Mouse (Mus musculus): ENCODE results near the gene Emilin3. TPM values are rescaled to one million over a fixed set of nuclear protein-coding genes. Genes with fewer than 3 reads are reported as not detected.

Emilin3 gene
- total and polyA plus RNA-seq, 3 experiments, result 0.04 to 2.8 (median 1.5) TPM

DNA sequence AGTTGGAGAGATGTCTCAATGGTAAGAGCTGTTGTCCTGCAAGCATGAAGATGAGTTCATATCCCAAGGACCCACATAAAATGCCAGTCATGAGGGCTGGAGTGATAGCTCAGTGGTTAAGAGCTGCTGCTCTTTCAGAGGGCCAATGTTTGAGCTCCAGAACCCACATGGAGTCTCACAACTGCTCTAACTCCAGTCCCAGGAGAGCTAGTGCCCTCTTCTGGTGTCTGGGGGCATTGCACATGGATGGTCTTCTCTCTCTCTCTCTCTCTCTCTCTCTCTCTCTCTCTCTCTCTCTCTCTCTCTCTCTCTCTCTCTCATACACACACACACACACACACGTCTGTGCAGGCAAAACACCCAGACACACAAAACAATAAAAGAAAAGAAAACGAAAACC, 27.3 kb downstream of the Emilin3 start:
- DNase-seq, result peak; percentile 45 to 73
- peaks cover 40% of the 10 kb centered on the region for H3K4me1 ChIP-seq (ENCODE audit: control insufficient read depth, insufficient read depth, low read length)
- TF ChIP-seq POLR2A (IDR thresholded peaks at IDR 0.05; ENCODE audit: insufficient read depth, low read depth, low read length) (no peak), CTCF (IDR thresholded peaks at IDR 0.05) (peak; percentile 71), EP300 (IDR thresholded peaks at IDR 0.05; ENCODE audit: insufficient read depth, low read depth, low read length) (peak; percentile 73)
- H3K36me3 ChIP-seq (ENCODE audit: control insufficient read depth, insufficient read depth, low read length), result peaks cover 14% of the 10 kb centered on the region
- H3K27ac ChIP-seq, result peak overlapping the region; percentile 85
- no peak overlapping the region for H3K9ac ChIP-seq (ENCODE audit: low read depth, low read length)
- H3K79me2 ChIP-seq (replicated peaks; ENCODE audit: control insufficient read depth, insufficient read depth, low read length), result no peaks in the 10 kb centered on the region
- intact Hi-C loops (cut with DNase I), result loop anchor here (1.0 kb wide), 2 partner anchors 79 to 119 kb away; no protein-coding TSS in a partner anchor
- H3K4me3 ChIP-seq, result no peak overlapping the region
- WGBS, result 43% methylated on average over 2 of the region's 2 CpGs
- H3K27me3 ChIP-seq (ENCODE audit: control insufficient read depth, insufficient read depth, low read length), result no peaks in the 10 kb centered on the region

DNA sequence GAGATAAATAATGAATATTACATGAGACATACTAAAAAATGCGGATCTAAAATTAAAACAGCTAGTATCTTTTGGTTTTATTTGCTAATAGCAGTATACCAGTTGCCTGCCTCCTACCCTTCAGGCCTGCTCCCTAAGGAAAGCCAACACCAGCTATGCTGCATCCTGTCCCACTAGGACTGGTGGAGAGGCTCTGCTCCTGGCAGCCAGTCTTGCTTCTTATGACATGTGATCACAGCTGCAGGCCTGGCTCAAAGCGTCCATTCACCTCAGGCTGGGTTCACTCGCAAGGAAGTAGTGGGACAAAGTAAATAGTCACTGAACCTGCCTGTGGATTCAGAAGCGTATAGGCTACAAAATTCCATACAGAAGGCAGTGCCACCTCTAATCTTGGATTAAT, 28.2 kb downstream of the Emilin3 start:
- Histone ChIP-seq H3K27me3 (ENCODE audit: control insufficient read depth, insufficient read depth, low read length) (no peaks in the 10 kb centered on the region), H3K27ac (peak overlapping the region; percentile 85), H3K79me2 (replicated peaks; ENCODE audit: control insufficient read depth, insufficient read depth, low read length) (no peaks in the 10 kb centered on the region), H3K9ac (ENCODE audit: low read depth, low read length) (peak overlapping the region; percentile 12), H3K36me3 (ENCODE audit: control insufficient read depth, insufficient read depth, low read length) (peaks cover 17% of the 10 kb centered on the region), H3K4me3 (no peak overlapping the region), H3K4me1 (ENCODE audit: control insufficient read depth, insufficient read depth, low read length) (peaks cover 42% of the 10 kb centered on the region)
- TF ChIP-seq EP300 (IDR thresholded peaks at IDR 0.05; ENCODE audit: insufficient read depth, low read depth, low read length), result peak; percentile 98
- TF ChIP-seq POLR2A (IDR thresholded peaks at IDR 0.05; ENCODE audit: insufficient read depth, low read depth, low read length), result peak; percentile 79
- 0 out of 2 replicates have a peak, but pooled peaks have one; percentile 6 for TF ChIP-seq CTCF (IDR thresholded peaks at IDR 0.05)
- peak; percentile 73 to 85 for DNase-seq
- WGBS, result 31% methylated on average over 4 of the region's 4 CpGs
- intact Hi-C loops (cut with DNase I), result loop anchor here (1.0 kb wide), 2 partner anchors 78 to 118 kb away; no protein-coding TSS in a partner anchor

DNA sequence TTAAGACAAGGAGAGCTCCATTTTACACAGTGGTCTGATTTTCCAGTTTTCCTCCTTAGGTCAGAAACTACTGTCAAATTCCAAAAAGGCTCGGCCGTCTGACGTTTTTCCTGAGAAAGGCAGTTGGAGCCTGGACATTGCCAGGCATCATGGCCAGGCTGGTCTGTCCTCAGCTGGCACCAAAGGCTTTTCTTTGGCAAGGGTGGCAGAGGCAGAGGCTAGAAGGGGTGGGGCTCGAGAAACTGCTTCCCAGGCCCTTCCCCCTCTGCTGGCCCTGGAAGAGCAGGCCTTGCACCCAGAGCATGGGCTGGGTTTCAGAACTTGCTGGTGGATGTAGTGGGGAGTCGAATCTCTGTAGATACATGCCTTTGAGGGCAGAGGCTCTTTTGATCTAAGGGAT, 29.7 kb downstream of the Emilin3 start:
- peak; percentile 30 to 41 for DNase-seq
- intact Hi-C loops (cut with DNase I), result no loop called here
- WGBS, result 57% methylated on average over 5 of the region's 5 CpGs

DNA sequence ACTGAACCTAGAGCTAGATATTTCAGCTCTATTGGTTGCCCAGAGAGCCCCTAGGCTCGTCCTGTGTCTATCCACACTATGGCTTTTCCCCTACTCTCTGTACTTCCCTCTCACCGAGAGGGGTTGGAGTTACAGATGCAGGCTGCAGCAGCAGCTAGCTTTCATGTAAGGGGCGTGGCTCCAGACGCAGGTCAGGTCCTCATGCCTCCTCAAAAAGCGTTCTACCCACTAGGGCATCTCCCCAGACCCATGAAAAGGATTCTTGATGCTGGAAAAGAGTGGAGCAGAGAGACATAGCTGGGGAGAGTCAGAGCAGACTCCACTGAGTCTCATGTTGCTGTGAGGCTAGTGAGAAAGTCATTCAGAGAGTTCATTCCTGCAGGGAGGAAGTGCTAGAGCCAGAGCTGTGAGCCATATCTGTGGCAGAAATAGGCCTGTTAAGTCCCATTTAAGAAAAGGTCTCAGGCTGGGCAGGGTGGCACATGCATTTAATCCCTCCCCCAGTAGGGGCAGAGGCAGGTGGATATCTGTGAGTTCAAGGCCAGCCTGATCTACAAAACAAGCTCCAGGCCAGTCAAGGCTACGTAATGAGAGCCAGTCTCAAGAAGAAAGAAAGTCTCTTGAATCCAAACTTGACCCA, 30.5 kb downstream of the Emilin3 start:
- Histone ChIP-seq H3K4me1 (ENCODE audit: control insufficient read depth, insufficient read depth, low read length) (peaks cover 38% of the 10 kb centered on the region), H3K27me3 (ENCODE audit: control insufficient read depth, insufficient read depth, low read length) (no peaks in the 10 kb centered on the region), H3K9ac (ENCODE audit: low read depth, low read length) (peak overlapping the region; percentile 5; the same call in 1 of the 2 replicates), H3K36me3 (ENCODE audit: control insufficient read depth, insufficient read depth, low read length) (peaks cover 17% of the 10 kb centered on the region), H3K27ac (peak overlapping the region; percentile 85), H3K4me3 (no peak overlapping the region; the same call in 1 of the 2 replicates), H3K79me2 (replicated peaks; ENCODE audit: control insufficient read depth, insufficient read depth, low read length) (no peaks in the 10 kb centered on the region)
- TF ChIP-seq EP300 (IDR thresholded peaks at IDR 0.05; ENCODE audit: insufficient read depth, low read depth, low read length) (no peak), POLR2A (IDR thresholded peaks at IDR 0.05; ENCODE audit: insufficient read depth, low read depth, low read length) (no peak), CTCF (IDR thresholded peaks at IDR 0.05) (no peak)
- peak in 1 of 2 experiments; percentile 44 for DNase-seq
- WGBS, result 54% methylated on average over 6 of the region's 6 CpGs
- intact Hi-C loops (cut with DNase I), result no loop called here

More for the DNA sequence above, 29.7 kb downstream of the Emilin3 start:
- peaks cover 39% of the 10 kb centered on the region for H3K4me1 ChIP-seq (ENCODE audit: control insufficient read depth, insufficient read depth, low read length)
- peaks cover 17% of the 10 kb centered on the region for H3K36me3 ChIP-seq (ENCODE audit: control insufficient read depth, insufficient read depth, low read length)
- TF ChIP-seq POLR2A (IDR thresholded peaks at IDR 0.05; ENCODE audit: insufficient read depth, low read depth, low read length), result no peak
- no peak for TF ChIP-seq CTCF (IDR thresholded peaks at IDR 0.05)
- no peak for TF ChIP-seq EP300 (IDR thresholded peaks at IDR 0.05; ENCODE audit: insufficient read depth, low read depth, low read length)
- H3K27ac ChIP-seq, result peak overlapping the region; percentile 85
- no peak overlapping the region for H3K4me3 ChIP-seq
- no peak overlapping the region for H3K9ac ChIP-seq (ENCODE audit: low read depth, low read length)
- H3K27me3 ChIP-seq (ENCODE audit: control insufficient read depth, insufficient read depth, low read length), result no peaks in the 10 kb centered on the region
- no peaks in the 10 kb centered on the region for H3K79me2 ChIP-seq (replicated peaks; ENCODE audit: control insufficient read depth, insufficient read depth, low read length)

DNA sequence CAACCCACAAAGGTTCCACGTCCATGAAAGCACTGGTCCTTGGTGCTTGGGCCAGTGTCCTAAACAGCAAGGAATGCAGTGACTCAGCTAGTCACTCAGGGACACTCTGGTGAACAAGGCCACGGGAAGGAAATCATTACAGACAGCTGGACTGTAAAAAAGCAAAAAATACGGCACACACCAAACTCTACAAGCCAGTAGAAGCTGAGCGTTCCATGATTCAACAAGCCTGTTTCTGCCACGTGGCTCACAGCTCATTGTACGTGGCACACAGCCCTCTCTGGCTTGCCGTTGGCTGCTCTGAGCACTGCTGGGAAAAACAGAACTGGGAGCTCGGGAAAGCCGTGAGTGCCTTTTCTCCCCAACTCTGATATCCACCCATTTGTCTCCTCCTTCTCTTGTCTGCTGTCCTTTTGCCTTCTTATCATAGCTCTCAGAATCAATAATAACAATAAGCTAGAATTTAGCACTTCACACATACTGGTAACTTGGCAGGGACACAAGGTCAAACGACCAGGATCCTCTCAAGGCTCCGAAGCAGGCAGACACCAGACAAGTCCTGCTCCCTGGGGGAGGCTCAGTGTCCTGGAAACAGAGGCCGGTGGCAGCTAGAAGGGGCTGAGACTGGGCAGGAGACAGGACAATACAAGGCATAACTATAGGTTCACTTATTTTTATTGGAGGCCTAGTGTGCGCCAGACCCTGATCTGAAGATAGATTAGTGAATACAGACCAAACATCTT, 31.5 kb downstream of the Emilin3 start, which contains the start of gene Lpin3:
Gene Lpin3 (plus strand): TSS at position 218 of the 743 bp plus-strand sequence.
- peaks cover 17% of the 10 kb centered on the region for H3K36me3 ChIP-seq (ENCODE audit: control insufficient read depth, insufficient read depth, low read length)
- no peaks in the 10 kb centered on the region for H3K79me2 ChIP-seq (replicated peaks; ENCODE audit: control insufficient read depth, insufficient read depth, low read length)
- intact Hi-C loops (cut with DNase I), result no loop called here
- H3K9ac ChIP-seq (ENCODE audit: low read depth, low read length), result peak within 1 kb of the TSS; percentile 56
- no peaks in the 10 kb centered on the region for H3K27me3 ChIP-seq (ENCODE audit: control insufficient read depth, insufficient read depth, low read length)
- DNase-seq, result peak; percentile 76 to 86
- H3K4me3 ChIP-seq, result peak within 1 kb of the TSS; percentile 20
- WGBS, result 14% methylated on average over 13 of the region's 13 CpGs
- peak within 1 kb of the TSS; percentile 85 for H3K27ac ChIP-seq
- peak; percentile 80 for TF ChIP-seq EP300 (IDR thresholded peaks at IDR 0.05; ENCODE audit: insufficient read depth, low read depth, low read length)
- peak; percentile 73 for TF ChIP-seq POLR2A (IDR thresholded peaks at IDR 0.05; ENCODE audit: insufficient read depth, low read depth, low read length)
- no peak for TF ChIP-seq CTCF (IDR thresholded peaks at IDR 0.05)
- H3K4me1 ChIP-seq (ENCODE audit: control insufficient read depth, insufficient read depth, low read length), result peaks cover 38% of the 10 kb centered on the region

Measured in heart, adult 2 months (tissue).